Mouse (Mus musculus) midbrain, embryonic 16.5 days (tissue): ENCODE data around the gene Lurap1. TPM values are rescaled to one million over a fixed set of nuclear protein-coding genes. Genes with fewer than 3 reads are reported as not detected.

Source experiments
- ATAC-seq: fragments of 200-750 bp; cut with Nextera tagmentation; 2 replicates; pipeline ENCODE4 v1.8.0; 2017; ENCODE audit warnings: moderate TSS enrichment
- H3K27ac ChIP-seq: fragments of 300-500 bp; sonication (generic); 2 replicates; pipeline ENCODE4 v1.5.1; 2014; ENCODE audit warnings: mild to moderate bottlenecking, low read length, mixed read lengths
- H3K27me3 ChIP-seq: fragments of 300-500 bp; sonication (generic); 2 replicates; pipeline ENCODE4 v1.6.1; 2014; ENCODE audit warnings: low read depth, low read length, mixed read lengths; ENCODE audit not compliant: control insufficient read depth, insufficient read depth
- H3K36me3 ChIP-seq: fragments of 300-500 bp; sonication (generic); 2 replicates; pipeline ENCODE4 v1.6.1; 2014; ENCODE audit warnings: mild to moderate bottlenecking, low read length, moderate library complexity, mixed read lengths; ENCODE audit not compliant: control insufficient read depth, insufficient read depth
- H3K4me1 ChIP-seq: fragments of 300-500 bp; sonication (generic); 2 replicates; pipeline ENCODE4 v1.6.1; 2014; ENCODE audit warnings: mild to moderate bottlenecking, low read length, mixed read lengths; ENCODE audit not compliant: control insufficient read depth, insufficient read depth
- H3K4me2 ChIP-seq: fragments of 300-500 bp; sonication (generic); 2 replicates; pipeline ENCODE4 v1.6.1; 2014; ENCODE audit warnings: mild to moderate bottlenecking, low read length, mixed read lengths
- H3K4me3 ChIP-seq: fragments of 300-500 bp; sonication (generic); 2 replicates; pipeline ENCODE4 v1.5.1; 2014; ENCODE audit warnings: low read depth, mild to moderate bottlenecking, low read length, moderate library complexity, mixed read lengths
- H3K9ac ChIP-seq: fragments of 300-500 bp; sonication (generic); 2 replicates; pipeline ENCODE4 v1.6.1; 2014; ENCODE audit warnings: low read depth, low read length, mixed read lengths
- H3K9me3 ChIP-seq: fragments of 300-500 bp; sonication (generic); replicated peaks from 2 replicates; pipeline ENCODE4 v1.6.1; 2014; ENCODE audit warnings: mild to moderate bottlenecking, low read length, mixed read lengths; ENCODE audit not compliant: control insufficient read depth, poor library complexity, severe bottlenecking
- WGBS: fragments of 180-500 bp; shearing (Covaris S2); extraction: QIAGEN DNeasy Blood & Tissue Kit; methylation state at CpG from one replicate; pipeline ENCODE4 v1.1.7; 2014; 5-methylcytosine and 5-hydroxymethylcytosine counted together
- polyA plus RNA-seq: library from polyadenylated mRNA; unstranded; fragments of >200 nt; fragmentation: Nextera tagmentation; extraction: Ambion mirVana; gene quantifications from 2 replicates; pipeline ENCODE4 v1.2.1, GENCODE M21; 2015

Gene Lurap1
- polyA plus RNA-seq, 1 experiment from 2014 or later = 2.1 TPM

DNA sequence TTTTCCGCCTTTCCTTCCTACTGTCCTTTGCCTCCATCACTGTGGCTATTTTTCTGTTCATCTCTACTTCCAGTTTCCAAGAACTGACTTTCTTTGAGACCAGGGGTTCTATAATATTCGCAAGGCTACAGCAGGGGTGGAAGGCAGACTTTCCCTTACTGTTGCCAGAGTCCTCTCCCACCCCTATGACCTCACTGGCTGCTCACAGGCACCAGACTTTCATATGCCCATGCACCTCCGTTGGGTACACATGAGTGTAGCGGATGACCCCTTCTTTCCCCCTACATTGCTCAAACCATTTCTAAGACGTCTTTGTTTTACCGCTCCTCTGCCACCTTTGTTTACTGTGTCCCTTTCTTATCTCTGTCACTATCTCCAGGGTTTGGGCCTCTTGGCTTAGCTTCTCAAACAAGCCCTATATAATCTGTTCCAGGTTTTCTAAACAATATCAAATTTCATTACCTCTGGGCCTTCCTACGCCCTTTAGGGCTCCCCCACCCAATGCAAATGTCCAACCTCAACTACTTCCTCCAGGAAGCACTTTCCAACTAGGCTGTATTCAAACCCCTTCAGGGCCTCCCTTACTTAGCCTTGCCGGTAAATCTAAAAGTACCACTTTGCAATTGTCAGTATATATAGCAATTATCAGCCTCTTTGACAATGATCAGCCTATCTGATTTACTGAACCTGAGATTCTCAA lies 14.7 kb upstream of the Lurap1 start:
- no peak for ATAC-seq
- Histone ChIP-seq H3K36me3 (no peaks in the 10 kb centered on the region), H3K4me1 (no peaks in the 10 kb centered on the region), H3K4me2 (no peak overlapping the region), H3K27ac (no peak overlapping the region), H3K4me3 (no peak overlapping the region), H3K9me3 (no peaks in the 10 kb centered on the region), H3K27me3 (no peaks in the 10 kb centered on the region), H3K9ac (no peak overlapping the region)
- WGBS = 78% methylated on average over 8 of the region's 8 CpGs

DNA sequence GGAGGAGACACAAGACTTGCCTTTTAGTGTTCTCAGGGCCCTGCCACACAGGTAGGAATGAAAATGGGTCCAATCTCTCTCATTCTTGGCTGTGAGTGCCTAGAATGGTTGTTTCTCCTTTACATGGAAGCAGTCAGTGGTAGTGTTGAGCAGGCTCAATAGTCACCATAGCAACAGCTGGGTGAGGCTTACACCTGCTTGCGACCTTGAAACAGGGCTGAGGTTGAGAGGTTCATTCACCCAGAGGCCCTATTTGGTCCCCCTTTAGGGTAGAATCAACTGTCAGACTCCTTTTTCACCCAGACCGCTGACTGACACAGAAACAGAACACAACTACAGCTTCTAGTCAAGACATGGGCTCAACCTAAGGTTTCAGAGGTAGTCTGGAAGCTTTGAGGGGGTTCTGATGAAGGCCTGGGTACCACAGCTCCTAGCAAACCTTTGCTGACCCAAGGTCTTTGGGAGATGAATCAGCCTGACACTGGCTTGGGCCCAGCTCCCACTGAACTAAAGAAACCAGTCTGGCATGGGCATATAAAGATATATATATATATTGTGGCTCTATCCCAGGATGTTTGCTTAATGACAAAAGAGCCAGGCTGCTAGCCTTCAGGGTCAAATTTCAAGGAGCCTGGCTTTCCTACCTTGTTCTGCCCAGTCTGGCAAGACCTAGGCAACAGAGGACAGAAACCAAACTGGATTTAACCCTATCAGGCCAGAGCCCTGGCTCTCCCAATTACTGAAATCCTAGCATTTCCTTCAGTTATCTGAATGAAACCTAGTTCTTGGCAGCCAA lies 13.8 kb upstream of the Lurap1 start:
- Histone ChIP-seq H3K36me3 (no peaks in the 10 kb centered on the region), H3K27me3 (no peaks in the 10 kb centered on the region), H3K9me3 (no peaks in the 10 kb centered on the region), H3K4me3 (no peak overlapping the region), H3K4me2 (no peak overlapping the region), H3K9ac (no peak overlapping the region), H3K4me1 (no peaks in the 10 kb centered on the region), H3K27ac (no peak overlapping the region)
- ATAC-seq = no peak
- WGBS = 83% methylated on average over 2 of the region's 2 CpGs

DNA sequence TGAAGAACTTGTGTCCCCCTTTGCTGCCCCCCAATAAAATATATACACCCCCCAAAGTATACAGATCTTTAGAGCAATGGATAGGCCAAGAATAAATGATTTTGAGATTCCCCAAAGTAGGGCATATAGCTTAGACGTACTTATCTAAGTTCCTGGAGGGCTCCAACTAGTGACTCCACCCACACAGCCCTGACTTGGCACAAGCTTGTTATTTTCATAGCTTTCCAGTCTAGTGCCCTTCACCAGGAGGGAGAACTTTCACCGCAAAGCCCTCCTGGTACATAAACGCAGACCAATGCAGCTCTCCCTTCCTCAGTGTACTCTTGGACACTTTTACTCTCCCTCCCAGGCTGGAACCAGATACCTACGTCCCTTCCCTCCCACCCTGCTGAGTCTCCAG lies 11.0 kb upstream of the Lurap1 start:
- Histone ChIP-seq H3K9me3 (no peaks in the 10 kb centered on the region), H3K9ac (no peak overlapping the region), H3K4me3 (no peak overlapping the region), H3K27me3 (no peaks in the 10 kb centered on the region), H3K27ac (no peak overlapping the region), H3K4me2 (no peak overlapping the region), H3K36me3 (peaks cover 19% of the 10 kb centered on the region), H3K4me1 (no peaks in the 10 kb centered on the region)
- no peak for ATAC-seq
- 75% methylated on average over 4 of the region's 4 CpGs for WGBS

DNA sequence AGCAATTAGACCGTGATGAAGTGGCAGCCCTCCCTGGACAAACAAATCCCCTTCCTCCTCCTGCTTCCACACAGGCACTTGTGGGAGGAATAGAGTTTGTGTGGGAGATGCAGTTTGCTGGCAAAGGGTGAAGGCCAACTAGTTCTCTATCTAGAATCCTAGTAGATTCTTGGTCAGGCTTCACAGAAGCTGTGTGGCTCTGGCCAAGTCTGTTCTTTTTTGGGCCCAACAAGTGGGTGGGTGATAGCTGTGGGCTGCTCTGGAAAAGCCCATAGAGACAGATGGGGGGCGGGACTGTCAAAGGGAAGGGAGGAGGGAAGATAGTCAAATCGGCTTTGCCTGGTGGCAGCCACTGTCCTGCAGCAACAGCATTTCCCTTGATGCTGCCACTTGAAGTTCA lies 9.6 kb upstream of the Lurap1 start:
- Histone ChIP-seq H3K36me3 (peaks cover 31% of the 10 kb centered on the region), H3K9me3 (no peaks in the 10 kb centered on the region), H3K9ac (no peak overlapping the region), H3K27me3 (no peaks in the 10 kb centered on the region), H3K4me2 (no peak overlapping the region), H3K27ac (no peak overlapping the region), H3K4me1 (no peaks in the 10 kb centered on the region), H3K4me3 (no peak overlapping the region)
- no peak for ATAC-seq
- 79% methylated on average over 3 of the region's 3 CpGs for WGBS

DNA sequence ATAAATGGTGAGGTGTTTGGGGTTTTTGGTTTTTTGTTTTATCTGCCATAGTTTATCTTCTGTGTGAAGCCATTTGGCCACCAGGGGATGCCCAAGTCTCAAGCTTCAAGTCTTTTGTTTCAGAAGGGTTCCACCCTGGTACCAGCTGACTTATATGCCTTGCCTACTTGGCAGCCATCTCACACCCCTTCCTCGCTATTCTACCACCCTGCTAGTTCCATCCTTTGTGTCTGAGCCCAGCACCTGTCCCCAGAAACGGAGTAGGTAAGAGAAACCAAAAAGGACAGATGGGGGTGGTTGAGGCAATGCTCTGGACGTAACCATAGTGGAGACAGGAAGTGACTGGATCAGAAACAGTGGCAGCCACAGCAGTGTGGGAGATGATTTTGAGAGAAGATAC lies 8.8 kb upstream of the Lurap1 start:
- WGBS = 71% methylated on average over 3 of the region's 3 CpGs

DNA sequence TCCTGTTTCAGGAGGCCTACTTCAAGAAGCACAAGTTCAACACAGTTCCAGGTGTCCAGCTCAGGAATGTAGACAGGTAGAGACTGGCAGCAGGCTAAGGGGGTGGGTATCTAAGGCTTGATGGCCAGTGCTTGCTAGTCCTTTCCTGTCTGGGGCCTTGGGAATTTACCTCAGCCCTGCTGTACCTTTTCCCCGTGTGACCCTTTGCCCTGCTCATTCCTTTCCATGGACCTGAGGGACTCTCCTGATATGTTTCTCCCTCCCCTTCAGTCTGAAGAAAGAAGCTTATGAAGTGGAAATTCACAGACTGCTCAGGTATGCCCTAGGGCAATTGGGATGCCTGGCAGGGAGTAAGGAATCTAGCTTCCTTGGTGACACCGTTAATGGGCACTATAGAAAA lies 6.7 kb upstream of the Lurap1 start:
- Histone ChIP-seq H3K27ac (no peak overlapping the region), H3K9ac (no peak overlapping the region), H3K4me1 (no peaks in the 10 kb centered on the region), H3K27me3 (no peaks in the 10 kb centered on the region), H3K4me3 (no peak overlapping the region), H3K4me2 (no peak overlapping the region), H3K9me3 (no peaks in the 10 kb centered on the region), H3K36me3 (peaks cover 52% of the 10 kb centered on the region)
- ATAC-seq = no peak
- WGBS = 95% methylated on average over 2 of the region's 2 CpGs

More for the DNA sequence above, 8.8 kb upstream of the Lurap1 start:
- Histone ChIP-seq H3K9me3 (no peaks in the 10 kb centered on the region), H3K4me1 (no peaks in the 10 kb centered on the region), H3K4me3 (no peak overlapping the region), H3K27ac (no peak overlapping the region), H3K9ac (no peak overlapping the region), H3K36me3 (peaks cover 36% of the 10 kb centered on the region), H3K4me2 (no peak overlapping the region), H3K27me3 (no peaks in the 10 kb centered on the region)
- 0 out of 2 replicates have a peak, but pooled peaks have one; percentile 50 for ATAC-seq

DNA sequence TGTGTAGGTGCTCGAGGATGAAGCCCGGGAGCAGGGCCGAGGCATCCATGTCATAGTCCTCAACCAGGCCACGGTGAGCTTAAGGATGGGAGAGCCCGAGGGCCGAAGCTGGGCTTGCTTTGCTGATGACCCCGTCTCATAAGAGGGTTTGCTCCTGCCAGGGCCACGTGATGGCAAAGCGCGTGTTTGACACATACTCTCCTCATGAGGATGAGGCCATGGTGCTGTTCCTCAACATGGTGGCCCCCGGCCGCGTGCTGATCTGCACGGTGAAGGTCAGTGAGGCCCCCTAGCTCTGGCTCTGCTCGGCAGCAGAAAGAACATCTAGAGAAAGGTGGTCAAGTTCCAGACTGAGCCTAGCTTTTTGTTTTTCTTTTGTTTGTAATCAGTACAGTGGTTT lies 1.6 kb upstream of the Lurap1 start:
- Histone ChIP-seq H3K9ac (no peak overlapping the region), H3K4me3 (no peak overlapping the region), H3K27ac (no peak overlapping the region), H3K4me2 (no peak overlapping the region), H3K36me3 (peaks cover 39% of the 10 kb centered on the region), H3K4me1 (peaks cover 13% of the 10 kb centered on the region), H3K9me3 (no peaks in the 10 kb centered on the region), H3K27me3 (no peaks in the 10 kb centered on the region)
- ATAC-seq = no peak
- 93% methylated on average over 15 of the region's 15 CpGs for WGBS

DNA sequence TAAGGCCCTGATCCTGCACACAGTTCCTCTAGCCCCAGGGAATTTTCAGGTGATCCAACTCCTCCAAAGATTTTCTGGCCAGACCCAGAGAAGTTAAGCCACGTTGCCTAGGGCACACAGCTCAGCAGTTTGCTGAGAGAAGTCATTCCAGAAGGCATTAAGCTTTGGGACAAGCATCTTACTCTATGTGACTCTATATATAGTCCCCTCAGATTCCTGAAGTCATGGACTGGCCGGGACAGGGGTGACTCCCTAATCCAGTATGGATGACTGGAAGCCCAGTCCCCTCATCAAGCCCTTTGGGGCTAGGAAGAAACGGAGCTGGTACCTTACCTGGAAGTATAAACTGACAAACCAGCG lies 296 bp downstream of the Lurap1 start:
- Histone ChIP-seq H3K9ac (peak overlapping the region; percentile 96), H3K4me2 (peak overlapping the region; percentile 75), H3K27me3 (no peaks in the 10 kb centered on the region), H3K4me1 (peaks cover 13% of the 10 kb centered on the region), H3K9me3 (no peaks in the 10 kb centered on the region), H3K4me3 (peak overlapping the region; percentile 86), H3K27ac (no peak overlapping the region; the same call in 1 of the 2 replicates), H3K36me3 (peaks cover 22% of the 10 kb centered on the region)
- WGBS = 29% methylated on average over 4 of the region's 4 CpGs
- ATAC-seq = peak; percentile 18; the same call in 1 of the 2 replicates

DNA sequence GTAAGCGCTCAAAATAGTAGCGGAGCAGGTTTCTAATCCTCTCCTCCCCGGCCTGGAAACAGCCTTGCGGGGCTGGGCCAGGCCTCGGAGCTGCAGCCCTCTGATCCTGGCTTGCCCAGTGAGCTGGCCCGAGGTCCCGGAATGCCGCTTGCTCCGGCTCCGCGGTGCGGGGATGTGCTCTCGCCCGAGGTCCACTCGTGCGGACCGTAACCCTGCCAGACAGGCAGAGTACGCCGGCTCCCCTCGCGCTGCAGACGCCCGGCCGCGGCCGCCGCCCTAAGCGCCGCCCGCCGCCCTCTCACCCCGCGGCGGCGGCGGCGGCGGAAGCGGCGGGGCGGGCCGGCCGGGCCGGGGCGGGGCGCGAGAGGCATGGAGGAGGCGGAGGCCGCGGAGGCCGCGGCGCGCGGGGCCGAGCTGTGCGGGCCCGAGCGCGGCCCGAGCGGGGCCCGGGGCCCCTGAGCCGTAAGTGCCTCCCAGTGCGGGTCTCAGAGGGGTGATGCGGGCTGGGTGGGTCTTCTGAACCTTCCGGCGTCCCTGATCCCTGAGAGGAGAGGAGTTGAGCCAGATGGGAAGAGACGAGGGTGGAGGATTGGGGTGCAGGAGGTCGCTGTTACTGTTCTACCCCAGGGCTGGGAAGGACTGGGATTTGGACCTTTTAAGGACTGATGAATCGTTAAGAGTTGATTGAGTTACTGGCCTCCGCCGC lies 829 bp downstream of the Lurap1 start:
- H3K9me3 ChIP-seq = no peaks in the 10 kb centered on the region
- H3K36me3 ChIP-seq = peaks cover 19% of the 10 kb centered on the region
- peak overlapping the region; percentile 75 for H3K4me2 ChIP-seq
- under 1% methylated on average over 53 of the region's 73 CpGs for WGBS
- peak overlapping the region; percentile 96 for H3K9ac ChIP-seq
- H3K4me1 ChIP-seq = peaks cover 13% of the 10 kb centered on the region
- peak overlapping the region; percentile 86 for H3K4me3 ChIP-seq
- peak overlapping the region; percentile 87 for H3K27ac ChIP-seq
- H3K27me3 ChIP-seq = no peaks in the 10 kb centered on the region
- peak; percentile 92 for ATAC-seq
